Mouse (Mus musculus) bone marrow macrophage, adult 2 months (primary cell): ENCODE data around the gene Gm17542. TPM values are rescaled to one million over a fixed set of nuclear protein-coding genes. Genes with fewer than 3 reads are reported as not detected.
A peak's percentile ranks its signal among the peaks of the same experiment; 100 is the strongest.
"Not testable (repeated sequence)": the region's sequence is repeated elsewhere in the genome, so short reads cannot be mapped to it uniquely, and the experiment has no call there.

Source experiments
- H3K27ac ChIP-seq: 2 replicates; pipeline ENCODE4 v1.5.1; 2012; ENCODE audit warnings: low read depth, low read length; ENCODE audit not compliant: insufficient read depth
- H3K4me1 ChIP-seq: 2 replicates; pipeline ENCODE4 v1.6.1; 2012; ENCODE audit warnings: low read length; ENCODE audit not compliant: control insufficient read depth, insufficient read depth
- H3K4me3 ChIP-seq: 2 replicates; pipeline ENCODE4 v1.5.1; 2012; ENCODE audit warnings: mild to moderate bottlenecking, low read length, moderate library complexity; ENCODE audit not compliant: insufficient read depth
- CTCF ChIP-seq: IDR thresholded peaks from 2 replicates; pipeline ENCODE4 v1.5.1; 2012; ENCODE audit warnings: low read depth, mild to moderate bottlenecking, low read length, moderate library complexity
- POLR2A ChIP-seq: IDR thresholded peaks from 2 replicates; pipeline ENCODE4 v1.6.1; 2012; ENCODE audit warnings: mild to moderate bottlenecking, low read depth, low read length, borderline replicate concordance
- polyA plus RNA-seq: library from polyadenylated mRNA; stranded (reverse); fragments of >200 nt; gene quantifications from 2 replicates; pipeline ENCODE4 v1.2.4, GENCODE M21; 2012; ENCODE audit not compliant: missing spikeins, insufficient read depth, insufficient read length

The Gm17542 gene
- polyA plus RNA-seq: not detected in 2 replicates

DNA sequence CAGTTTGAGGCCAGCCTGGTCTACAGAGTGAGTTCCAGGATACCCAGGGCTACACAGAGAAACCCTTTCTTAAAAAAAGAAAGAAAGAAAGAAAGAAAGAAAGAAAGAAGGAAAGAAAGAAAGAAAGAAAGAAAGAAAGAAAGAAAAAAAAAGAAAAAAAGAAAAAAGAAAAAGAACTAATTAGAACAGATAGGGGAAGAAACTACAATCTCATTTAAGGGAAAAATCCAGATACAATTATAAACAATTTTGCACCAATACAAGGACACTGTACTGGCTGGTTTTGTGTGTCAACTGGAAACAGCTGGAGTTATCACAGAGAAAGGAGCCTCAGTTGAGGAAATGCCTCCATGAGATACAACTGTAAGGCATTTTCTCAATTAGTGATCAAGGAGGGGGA lies at the start of gene Gm17542:
Gm17542 (minus strand) TSS at position 101 of the 400 bp plus-strand sequence.
- H3K4me3 ChIP-seq, H3K27ac ChIP-seq, H3K4me1 ChIP-seq: not testable (repeated sequence)

- TF ChIP-seq CTCF (no peak), POLR2A (no peak)
- H3K4me1 ChIP-seq: no peaks in the 10 kb centered on the region
These were observed 21.8 kb upstream of the Gm17542 start for GRCm38 (mm10) chr10:58739779-58740178.

DNA sequence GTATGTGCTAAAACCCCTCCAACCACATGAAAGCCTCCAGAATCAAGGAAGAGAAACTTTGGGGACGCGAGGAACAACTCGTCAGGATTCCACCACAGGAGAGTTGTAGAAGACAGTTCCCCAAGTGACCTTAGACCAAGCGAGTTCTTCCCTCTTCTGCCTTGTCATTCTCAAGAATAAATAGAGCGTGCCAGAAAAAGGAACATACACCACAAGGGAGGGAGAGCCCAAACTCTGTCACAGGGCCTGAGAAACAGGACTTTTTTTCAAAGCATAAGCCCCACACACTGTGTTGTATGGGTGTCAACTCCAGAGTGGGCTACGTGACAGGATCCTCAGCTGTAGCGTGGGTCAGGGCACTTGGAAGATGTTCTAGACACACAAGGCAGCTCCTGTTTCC lies 20.1 kb upstream of the Gm17542 start:
- H3K4me3 ChIP-seq: no peak overlapping the region
- no peaks in the 10 kb centered on the region for H3K4me1 ChIP-seq
- no peak for TF ChIP-seq CTCF
- TF ChIP-seq POLR2A: no peak
- H3K27ac ChIP-seq: no peak overlapping the region

More at GRCm38 (mm10) chr10:58739779-58740178, 21.8 kb upstream of the Gm17542 start:
- Histone ChIP-seq H3K27ac (no peak overlapping the region), H3K4me3 (no peak overlapping the region)

DNA sequence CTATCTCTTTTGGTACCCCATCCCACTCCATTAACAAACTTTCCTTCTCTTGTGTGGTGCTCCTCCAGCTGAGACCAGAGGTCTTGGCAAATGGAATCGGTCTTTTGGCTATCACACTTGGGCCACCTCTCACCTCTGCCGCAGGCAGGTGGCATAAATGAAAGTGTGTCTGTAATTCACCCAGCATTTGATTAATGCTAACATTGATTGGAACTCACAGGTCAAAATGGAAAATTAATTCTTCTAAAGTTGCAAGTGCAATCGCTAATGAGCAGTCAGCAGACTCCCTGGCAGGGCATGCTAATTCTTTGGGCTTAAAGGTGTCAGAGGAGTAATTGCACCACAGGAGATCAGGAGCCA lies 3.2 kb downstream of the Gm17542 start:
- no peak overlapping the region for H3K27ac ChIP-seq
- TF ChIP-seq CTCF (no peak), POLR2A (no peak)
- H3K4me3 ChIP-seq: peak overlapping the region; percentile 26; the same call in 1 of the 2 replicates
- H3K4me1 ChIP-seq: no peaks in the 10 kb centered on the region

DNA sequence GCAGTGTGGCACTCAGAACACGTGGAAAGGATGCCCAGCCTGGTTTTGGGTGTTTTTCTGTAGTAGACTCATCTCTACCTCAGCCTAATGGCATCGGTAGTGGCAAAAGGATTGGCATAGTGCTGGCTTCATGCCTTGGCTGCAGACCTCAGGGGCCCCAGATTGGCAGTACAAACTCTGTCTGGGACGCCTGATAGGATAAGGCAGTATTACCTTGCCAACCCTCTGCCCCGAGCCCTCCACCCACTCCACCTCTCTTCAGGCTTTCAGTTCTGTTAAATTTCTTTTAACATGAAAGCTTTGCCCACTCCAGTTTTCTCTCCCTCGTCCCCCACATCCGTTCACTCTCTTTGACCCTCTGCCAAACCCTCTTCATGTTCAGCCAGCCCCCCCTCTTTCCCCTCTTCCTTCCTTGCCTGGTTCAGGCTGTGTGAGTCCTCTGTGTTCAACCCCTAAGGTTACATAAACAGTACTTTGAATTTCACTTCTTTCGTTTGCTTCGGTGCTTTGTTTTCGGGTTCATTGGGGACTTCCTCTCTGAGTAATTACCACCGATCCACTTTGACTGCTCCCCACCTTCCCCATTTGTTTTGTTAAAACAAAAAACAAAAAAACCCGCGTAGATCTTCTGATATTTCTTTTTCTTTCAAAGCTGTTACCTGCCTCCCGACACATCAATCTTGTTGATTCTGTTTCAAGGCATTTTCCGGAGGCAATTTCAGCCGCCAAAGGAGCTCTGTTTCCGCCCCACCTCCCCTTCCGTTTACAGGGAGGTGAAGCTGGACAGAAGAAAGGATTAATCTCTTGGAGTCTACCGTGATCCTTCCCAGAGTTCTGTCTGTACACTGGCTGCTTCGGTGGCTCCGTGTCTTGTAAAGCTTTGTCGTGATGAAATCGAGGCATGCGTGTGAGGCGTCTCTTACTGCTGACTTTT lies 3.9 kb downstream of the Gm17542 start:
- no peak overlapping the region for H3K27ac ChIP-seq
- TF ChIP-seq CTCF (no peak), POLR2A (no peak)
- H3K4me1 ChIP-seq: no peaks in the 10 kb centered on the region
- peak overlapping the region; percentile 26 for H3K4me3 ChIP-seq

DNA sequence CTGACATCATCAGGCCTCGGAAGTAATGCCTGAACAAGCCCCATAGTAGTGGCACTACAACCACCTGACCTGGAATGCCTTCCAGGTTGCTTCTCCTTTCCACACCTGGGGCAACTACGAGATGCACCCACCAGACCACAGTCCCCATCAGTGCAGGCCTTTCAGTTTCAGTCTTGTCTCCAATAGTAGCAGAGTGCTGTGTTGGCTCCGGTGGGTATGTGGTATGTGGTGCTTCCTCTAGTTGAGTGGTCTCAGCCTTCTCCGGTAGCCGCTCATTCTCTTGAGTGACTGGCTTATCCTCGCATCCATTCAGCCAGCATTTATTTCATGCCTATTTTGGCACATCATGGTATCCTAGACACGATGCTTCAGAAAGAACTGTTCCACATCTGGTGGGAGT lies 4.8 kb downstream of the Gm17542 start:
- Histone ChIP-seq H3K4me3 (no peak overlapping the region), H3K27ac (no peak overlapping the region), H3K4me1 (no peaks in the 10 kb centered on the region)
- TF ChIP-seq POLR2A (no peak), CTCF (no peak)

GRCm38 (mm10) chr10:58709021-58709420 lies 9.0 kb downstream of the Gm17542 start:
- TF ChIP-seq CTCF: no peak
- no peaks in the 10 kb centered on the region for H3K4me1 ChIP-seq
- no peak overlapping the region for H3K4me3 ChIP-seq
- H3K27ac ChIP-seq: no peak overlapping the region

GRCm38 (mm10) chr10:58700578-58700977 lies 17.4 kb downstream of the Gm17542 start:
- H3K4me1 ChIP-seq: no peaks in the 10 kb centered on the region
- H3K4me3 ChIP-seq: no peak overlapping the region
- TF ChIP-seq CTCF: no peak
- no peak for TF ChIP-seq POLR2A
- no peak overlapping the region for H3K27ac ChIP-seq

- Histone ChIP-seq H3K4me1 (no peaks in the 10 kb centered on the region), H3K4me3 (no peak overlapping the region), H3K27ac (no peak overlapping the region)
- no peak for TF ChIP-seq POLR2A
- no peak for TF ChIP-seq CTCF
These were observed 17.9 kb downstream of the Gm17542 start for GRCm38 (mm10) chr10:58700160-58700559.

DNA sequence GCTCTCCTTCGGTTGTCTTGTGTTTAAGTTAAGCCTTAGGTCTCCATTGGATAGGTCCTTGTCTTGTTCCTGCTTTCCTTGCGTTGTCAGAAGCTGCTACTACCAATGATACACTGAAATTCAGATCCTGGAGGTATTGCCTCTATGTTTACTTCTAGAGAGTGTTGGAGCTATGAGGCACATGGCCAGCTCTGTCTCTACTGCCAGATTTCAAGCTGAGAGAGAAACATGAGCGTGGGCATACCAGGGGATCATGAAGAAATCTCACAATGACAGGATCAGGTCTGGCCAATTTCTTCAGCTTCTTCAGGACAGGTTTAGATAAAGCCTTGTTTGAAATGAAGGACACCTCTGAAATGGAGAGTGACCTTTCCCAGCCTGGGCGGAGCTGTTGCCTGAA lies 19.1 kb downstream of the Gm17542 start:
- Histone ChIP-seq H3K4me3 (no peak overlapping the region), H3K27ac (no peak overlapping the region), H3K4me1 (no peaks in the 10 kb centered on the region)
- TF ChIP-seq POLR2A (no peak), CTCF (no peak)

- TF ChIP-seq CTCF: no peak
- no peak for TF ChIP-seq POLR2A
- Histone ChIP-seq H3K4me1 (no peaks in the 10 kb centered on the region), H3K27ac (no peak overlapping the region), H3K4me3 (no peak overlapping the region)
These were observed 27.0 kb downstream of the Gm17542 start for GRCm38 (mm10) chr10:58691051-58691450.
